Mouse (Mus musculus): ENCODE data around the gene Catip.
"Not testable (repeated sequence)": the region's sequence is repeated elsewhere in the genome, so short reads cannot be mapped to it uniquely, and the experiment has no call there.

The Catip gene

DNA sequence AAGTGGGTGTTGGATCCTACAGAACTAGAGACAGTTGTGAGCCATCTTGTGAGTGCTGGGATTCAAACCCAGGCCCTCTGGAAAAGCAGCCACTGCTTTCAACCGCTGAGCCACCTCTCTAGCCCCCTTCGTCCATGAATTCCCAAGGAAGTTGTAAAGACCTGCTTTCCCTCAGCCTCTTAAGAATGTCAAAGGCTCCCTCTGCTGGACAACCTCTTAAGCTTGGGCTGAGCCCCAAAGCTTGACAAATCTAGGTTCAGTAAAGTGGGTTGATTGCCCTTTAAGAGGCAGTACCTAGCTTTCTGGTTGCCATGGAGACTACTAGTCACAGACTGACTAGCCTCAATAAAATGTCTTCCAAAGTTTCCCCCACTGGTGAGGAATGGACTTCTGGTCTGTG lies at the start of gene Catip:
Catip (plus strand) TSS at position 297 of the 400 bp plus-strand sequence.
- DNase-seq (ENCODE audit: low spot score): peak; percentile 53

DNA sequence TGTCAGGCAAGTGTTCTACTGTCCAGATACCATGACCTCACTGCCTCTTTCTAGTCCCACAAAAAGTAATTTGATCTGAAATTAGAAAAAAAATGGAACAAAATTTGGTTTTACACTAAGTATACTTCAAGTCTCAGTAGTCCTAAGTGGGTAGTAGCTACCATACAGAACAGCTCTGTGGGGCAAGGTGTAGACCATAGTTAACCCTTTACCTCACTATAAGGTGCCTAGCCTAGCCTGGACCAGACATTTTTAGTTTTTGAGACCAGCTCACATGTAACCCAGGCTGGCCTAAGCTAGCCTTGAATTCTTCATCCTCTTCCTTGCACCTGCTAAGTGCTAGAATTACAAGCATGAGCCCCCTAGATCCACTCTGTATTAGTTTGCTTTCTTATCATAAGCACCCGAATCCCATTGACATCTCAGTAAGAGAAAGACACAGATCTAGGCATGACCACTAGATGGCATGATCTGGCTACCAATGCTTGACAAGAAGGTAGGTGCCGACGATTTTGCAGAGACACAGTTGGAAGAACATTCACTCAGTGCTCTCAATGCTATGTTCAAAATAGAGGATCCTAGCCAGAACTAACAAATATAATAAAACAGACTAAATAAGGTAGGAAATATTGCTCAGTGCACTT lies 48.7 kb upstream of the Catip start:
- DNase-seq (ENCODE audit: low spot score): peak; percentile 67

DNA sequence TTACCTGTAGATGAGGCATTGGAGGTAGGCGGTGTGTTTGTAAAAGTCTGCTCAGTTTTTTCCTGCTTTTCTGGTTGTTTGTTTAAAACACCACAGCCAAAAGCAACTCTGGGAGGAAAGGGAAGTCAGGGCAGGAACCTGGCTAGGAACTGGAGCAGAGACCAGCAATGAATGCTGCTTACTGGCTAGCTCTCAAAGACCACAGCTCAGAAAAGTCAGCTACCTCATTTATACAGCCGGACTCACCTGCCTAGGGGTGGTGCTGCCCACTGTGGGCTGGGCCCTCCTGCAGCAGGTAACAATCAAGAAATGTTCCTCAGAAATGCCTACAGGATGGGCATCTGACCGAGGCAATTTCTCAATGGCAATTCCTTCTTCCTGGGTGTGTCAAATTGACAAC lies 47.1 kb upstream of the Catip start:
- no peak for DNase-seq (ENCODE audit: low spot score)

DNA sequence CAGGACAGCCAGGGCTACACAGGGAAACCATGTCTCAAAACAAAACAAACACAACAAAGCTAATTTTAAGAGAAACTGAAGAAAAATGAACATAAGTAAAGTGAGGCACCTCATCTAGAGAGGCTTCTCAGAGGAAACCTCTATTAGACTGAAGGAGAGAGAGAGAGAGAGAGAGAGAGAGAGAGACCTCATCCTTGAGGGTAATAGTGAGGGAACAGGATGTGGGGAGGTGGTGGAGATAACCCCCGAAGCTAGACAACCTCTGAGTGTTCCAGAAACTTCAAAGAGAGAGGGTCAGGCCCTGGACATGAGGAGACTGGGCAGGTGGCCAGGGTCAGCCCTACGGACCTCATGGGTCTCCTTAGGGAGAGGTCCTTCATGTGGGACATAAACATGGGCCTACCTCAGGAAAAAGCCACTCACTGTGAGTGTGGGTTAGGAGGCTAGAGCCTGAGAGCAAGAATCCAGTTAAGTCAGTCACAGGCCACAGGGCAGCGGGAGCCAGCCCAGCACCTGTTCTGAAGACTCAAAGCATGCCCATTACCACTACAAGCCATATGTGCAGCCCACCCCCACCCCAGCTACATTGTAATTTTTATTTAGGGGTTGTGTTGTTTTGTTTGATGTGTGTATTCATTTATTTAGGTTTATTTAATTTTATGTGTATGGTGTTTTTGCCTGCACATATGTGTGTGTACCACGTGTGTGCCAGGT lies 45.6 kb upstream of the Catip start:
- DNase-seq (ENCODE audit: low spot score): no peak

DNA sequence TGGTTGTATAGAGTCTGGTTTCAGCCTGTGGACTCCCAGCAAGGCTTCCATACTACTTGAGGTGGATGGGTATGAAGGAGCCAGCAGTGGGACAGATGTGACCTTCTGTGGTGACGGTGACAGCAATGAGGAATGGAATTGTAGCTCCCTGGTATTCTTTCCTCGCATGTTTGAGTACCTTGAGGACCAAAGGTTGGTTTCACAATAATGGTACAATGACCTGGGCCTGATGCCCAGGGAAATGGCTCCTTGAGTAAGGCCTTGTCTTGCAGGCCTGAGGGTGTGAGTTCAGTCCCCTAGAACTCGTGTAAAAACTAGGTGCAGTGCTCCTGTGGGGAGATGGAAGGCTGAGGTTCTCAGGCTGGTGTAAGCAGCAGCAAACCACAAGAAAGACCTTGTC lies 43.2 kb upstream of the Catip start:
- no peak for DNase-seq (ENCODE audit: low spot score)

DNA sequence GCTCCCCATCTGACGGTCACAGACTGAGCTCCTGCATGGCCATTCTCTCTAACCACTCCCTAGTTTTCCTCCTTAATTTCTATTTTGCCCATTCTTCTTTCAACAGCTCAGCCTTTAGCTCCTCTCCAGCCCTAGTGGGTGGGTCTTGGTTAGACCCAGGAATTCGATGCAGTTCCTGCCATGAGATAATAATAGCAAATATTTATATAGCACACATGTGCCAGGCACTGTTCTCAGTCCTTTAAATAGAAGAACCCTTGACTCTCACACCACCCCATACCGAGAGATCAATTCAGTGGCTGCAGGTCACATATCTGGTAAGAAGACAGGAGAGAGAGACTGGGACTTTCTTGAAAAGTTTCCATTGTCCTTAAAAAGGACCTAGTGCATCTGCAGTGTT lies 40.5 kb upstream of the Catip start:
- no peak for DNase-seq (ENCODE audit: low spot score)

DNA sequence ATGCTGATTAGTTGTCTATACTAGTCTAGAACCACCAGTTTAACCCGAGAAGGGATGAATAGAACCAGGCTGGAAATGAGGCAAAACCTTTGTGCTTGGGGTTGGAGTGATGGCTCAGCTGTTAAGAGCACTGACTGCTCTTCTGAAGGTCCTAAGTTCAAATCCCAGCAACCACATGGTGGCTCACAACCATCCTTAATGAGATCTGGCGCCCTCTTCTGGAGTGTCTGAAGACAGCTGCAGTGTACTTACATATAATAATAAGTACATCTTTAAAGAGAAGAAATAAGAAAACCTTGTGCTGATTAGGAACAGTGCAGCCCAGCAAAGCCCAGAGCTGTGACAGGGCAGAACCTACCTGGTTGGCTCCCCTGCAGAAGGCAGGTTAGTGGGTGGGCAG lies 35.0 kb upstream of the Catip start:
- DNase-seq (ENCODE audit: low spot score): not testable (repeated sequence)

DNA sequence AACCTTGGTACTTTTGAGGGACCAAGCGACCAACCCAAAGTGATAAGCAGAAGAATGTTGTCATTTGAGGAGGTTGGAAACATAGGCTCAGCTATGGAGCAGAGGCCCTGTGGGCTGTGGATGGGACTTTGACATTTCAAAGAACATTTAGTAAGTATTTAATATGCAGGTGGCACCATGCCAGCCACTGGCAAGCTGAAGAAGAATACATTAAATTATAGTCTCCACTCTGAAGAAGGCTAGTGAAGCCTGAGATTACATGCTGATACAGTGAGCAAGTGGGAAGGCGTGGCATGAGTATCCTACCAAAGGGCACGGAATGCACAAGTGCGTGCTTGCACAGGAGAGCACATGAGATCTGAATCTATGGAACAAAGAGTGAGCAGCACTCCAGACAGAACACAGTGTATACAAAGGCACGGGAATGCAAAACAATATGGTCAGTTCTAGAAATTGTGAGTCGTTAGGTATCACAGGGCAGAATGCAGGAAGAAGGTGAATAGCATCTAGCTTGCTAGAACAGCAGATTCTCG lies 31.9 kb upstream of the Catip start:
- DNase-seq (ENCODE audit: low spot score): no peak

DNA sequence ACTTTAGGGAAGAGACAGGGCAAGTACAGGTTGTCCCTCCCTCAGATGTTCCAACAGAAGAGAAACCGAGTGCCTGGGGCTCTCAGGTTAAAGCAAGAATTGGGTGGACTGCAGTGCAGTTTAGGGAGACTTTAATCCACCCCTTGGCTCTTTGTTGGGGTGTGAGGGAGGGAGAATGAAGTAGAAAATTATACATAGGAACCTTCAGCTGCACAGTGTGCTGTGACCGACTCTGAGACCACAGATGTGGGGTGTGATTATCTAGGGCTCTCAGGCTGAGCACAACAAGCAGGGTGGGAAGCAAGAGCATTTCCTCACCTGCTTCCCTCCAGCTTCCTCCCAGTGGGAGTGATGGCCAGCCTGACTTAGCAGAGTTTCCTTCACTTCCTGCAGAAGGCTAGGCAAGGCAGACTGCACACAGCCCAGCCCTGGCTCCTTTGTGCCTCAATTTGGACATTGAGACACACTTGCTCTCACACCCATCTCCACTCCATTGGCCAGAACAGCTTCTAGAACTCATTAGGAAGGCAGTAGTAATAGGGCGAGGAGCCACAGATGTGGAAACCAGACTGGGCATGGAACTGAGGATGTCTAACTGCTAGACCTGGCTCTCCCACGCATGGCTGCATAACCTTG lies 30.7 kb upstream of the Catip start:
- no peak for DNase-seq (ENCODE audit: low spot score)

DNA sequence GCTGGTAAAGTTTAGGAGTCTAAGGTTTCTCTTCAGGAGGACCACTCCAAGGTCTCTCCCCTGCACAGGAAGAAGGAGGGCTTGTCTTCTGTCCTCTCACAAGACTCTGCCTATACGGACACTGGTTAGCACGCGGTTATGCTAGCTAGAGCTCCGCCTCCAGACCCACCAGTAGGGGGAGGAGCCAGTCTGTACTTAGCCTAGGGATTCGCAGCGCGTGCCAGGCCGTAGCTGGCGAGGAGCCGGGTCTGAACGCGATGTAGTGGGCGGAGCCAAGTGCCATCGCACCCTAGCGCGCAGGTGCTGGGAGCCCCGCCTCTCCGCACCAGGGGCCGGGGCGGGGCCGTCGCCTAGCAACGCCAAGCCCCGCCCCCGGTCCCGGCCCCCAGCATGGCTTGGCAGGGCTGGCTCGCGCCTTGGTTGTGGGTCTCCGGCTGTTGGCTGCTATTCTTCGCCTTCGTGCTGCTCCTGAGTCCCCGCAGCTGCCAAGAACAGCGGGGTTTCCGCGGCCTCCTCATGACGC lies 29.6 kb upstream of the Catip start:
- peak; percentile 92 for DNase-seq (ENCODE audit: low spot score)

DNA sequence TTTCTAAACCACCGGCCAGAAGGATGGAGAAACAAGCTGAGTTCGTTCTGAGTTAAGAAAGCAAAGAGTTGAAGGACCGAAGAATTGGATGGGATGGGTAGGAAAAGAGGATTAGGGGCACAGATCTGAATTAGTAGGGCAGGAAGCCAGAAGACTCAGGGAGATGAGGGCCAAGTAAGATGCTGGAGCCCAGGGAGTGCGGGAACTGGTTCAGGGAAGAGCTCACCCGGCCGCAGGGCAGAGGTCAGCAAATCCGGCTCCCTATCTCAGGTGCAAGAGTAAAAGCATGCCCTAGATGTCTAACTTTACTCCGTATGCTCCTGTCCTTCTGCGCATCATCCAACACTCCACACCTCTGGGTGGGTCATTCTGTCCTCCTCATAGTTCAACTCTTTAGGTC lies 29.0 kb upstream of the Catip start:
- DNase-seq (ENCODE audit: low spot score): no peak

DNA sequence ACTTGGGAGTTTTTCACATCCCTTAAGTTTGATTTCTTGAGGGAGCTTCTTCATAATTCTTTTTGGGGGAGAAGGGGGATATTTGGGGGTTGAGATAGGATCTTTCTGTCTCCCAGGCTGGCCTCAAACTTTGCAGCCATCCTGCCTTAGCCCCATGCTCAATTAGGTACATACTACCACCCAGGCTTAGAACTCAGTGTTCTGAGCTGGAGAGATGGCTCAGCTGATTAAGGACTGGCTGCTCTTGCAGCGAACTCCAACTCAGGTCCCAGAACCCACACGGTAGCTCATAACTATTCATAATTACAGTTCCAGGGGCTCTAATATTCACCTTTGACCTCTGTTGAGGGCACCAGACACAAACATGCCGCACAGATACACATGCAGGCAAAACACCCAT lies 27.3 kb upstream of the Catip start:
- no peak for DNase-seq (ENCODE audit: low spot score)

DNA sequence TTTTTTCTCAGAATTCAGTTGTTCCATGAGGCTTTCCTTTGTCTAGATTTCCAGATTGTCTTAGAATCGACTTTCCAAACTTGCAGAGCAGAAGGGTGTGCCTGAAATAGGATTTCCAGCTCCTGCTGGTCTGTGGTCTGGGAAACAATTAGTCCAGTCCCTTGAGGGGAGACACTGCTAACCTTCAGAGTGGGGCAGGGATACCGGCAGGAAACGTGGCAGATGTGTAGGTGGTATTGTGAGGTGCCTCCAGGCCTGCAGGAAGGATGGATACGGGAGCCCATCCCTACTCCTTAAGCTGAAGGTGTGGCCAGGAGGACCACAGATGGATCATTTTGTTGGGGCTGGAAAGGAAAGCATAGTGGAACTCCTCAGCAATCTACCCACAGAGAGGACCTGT lies 26.9 kb upstream of the Catip start:
- no peak for DNase-seq (ENCODE audit: low spot score)

DNA sequence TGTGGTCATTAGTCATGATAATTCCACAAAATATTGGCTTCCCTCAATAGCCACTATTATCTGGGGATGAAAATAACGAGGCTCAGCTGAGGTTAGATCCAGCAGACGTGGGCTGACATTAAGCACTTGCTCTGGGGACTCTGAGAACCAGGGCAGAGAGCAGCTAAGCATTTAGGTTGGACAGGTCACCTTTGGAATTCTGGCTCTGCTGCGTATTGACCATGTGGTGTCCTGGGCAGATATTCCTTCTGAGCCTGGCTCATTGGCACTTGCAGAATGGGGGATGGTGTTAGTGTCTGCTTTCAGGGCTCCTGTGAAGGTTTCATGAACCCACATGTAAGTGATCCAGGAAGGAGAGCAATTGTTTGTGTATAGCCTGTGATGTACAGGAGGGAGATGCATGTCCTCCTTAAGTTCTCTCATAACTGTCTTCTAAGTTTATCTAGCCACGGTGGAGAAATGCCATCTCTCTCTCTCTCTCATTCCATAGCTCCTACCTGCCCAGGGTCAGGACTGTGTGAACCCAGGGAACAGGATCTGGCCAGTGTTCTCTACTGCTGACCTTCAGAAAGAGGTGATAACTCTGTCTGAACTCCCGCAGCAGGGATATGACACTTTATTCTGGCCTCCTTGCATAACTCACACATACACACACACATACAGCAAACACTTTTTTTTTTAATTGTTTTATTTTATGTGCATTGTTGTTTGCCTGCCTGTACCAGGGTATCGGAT lies 26.3 kb upstream of the Catip start:
- no peak for DNase-seq (ENCODE audit: low spot score)

DNA sequence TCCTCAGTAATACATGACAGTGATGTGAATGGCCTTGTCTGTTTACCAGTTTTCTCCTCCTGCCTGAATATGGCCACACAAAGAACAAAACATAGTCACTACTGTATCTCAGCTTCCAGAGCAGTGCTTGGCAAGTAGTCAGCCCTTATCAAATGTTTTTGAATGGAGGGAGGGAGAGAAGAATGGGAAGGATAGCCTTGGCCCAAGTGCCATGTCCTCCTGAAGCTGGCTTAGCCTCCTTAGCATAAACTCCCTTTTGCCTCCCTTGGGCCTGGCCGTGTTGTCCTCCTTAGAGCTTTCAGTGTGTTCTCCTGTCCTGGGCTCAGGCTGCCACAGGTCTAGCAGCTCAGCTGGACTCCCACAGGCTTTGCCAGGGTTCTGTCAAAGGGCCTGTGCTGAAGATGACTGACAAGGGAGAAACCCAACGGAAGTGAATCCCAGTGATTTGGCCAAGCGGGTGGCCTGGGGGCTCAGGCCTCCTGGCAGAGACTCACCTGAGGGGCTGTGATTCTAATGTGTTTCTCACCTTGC lies 24.6 kb upstream of the Catip start:
- DNase-seq (ENCODE audit: low spot score): no peak

DNA sequence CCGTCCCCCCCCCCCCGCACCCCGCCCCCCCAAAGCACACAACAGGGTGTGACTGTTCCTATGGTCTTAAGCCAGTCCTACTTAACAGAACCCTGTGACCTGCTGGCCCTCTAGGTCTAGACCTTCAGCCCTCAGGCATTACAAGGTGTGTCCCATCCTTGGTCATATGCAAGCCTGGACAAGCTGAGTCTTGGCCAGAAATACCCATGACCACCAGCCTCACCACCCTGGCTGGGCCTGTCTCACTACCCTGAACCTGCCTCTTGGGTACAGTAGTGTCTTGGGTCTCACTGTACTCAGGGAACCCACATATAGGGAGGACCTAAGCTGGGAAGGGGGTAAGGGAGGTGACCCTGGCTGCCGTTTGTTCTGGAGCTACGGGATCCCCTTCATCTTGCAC lies 23.9 kb upstream of the Catip start:
- DNase-seq (ENCODE audit: low spot score): no peak

DNA sequence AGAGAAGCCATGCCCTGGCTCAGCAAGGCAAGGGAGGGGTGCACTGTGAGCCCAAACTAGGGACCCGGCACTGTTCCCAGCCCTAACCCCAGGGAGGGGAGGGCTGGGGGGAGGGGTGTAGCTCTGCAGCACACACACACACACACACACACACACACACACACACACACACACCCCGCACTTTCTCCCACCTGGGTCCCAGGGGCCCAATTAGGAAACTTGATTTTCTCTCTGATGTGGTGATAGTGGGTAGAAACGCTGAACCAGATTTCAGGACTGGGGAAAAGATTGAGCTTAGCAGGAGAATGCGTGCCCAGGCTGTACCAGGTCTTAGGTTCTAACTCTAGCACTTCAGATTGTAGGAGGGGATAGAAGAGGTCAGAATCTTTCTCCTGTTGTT lies 23.3 kb upstream of the Catip start:
- DNase-seq (ENCODE audit: low spot score): no peak

DNA sequence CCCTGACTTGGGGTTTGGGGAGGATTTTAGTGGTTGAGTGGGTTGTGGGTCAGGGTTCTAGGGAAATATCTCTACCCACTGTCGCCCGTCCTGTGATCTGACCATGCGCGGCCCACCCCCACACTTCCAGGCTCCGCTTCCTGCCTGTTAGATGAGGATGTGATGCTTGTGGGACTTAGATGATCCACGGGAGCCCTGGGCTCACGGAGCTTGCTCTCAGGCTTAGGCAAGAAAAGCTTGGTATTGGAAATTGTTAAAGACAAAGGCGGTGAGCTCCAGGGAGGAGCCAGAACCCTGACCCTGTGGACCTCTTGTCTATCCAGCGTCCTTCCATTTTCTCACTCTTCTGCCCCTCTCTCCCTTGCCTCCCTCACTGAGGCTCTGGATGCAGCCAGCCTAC lies 22.0 kb upstream of the Catip start:
- DNase-seq (ENCODE audit: low spot score): no peak

DNA sequence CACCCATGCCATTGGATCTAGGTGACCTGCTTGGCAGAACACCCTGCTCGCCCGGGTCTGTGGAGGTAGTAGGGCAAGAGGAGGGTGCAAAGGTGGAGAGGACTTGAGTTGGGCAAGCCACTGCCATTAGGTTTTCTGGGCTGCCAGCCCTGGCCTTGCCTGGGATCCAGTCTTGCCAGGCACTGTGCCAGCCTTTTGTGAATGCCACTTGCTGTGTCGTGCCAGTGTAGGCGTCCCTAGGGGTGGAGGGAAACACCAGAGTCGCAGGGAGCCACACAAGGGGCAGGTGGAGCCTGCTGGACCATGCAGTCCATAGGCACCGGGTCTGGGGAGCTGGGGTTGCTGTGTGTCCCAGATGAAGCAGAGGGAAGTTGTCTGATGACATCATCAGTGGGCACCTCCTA lies 21.5 kb upstream of the Catip start:
- DNase-seq (ENCODE audit: low spot score): no peak

DNA sequence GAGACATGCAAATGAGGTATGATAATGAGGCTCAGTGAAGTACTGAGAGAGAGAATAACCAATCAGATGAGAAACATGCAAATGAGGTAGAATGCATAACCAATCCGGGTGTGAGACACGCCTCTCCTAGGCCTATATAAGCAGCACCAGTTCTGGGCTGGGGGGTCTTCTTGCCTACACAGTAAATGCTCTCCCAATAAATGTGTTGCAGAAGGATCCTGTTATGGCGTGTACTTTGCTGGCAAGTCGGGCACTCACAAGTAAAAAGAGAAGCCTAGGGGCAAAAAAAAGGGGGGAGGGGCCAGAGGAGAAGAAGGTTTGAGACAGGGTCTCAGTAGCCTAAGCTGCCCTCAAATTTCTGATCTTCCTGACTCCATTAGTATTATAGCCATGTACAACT lies 20.9 kb upstream of the Catip start:
- DNase-seq (ENCODE audit: low spot score): not testable (repeated sequence)

DNA sequence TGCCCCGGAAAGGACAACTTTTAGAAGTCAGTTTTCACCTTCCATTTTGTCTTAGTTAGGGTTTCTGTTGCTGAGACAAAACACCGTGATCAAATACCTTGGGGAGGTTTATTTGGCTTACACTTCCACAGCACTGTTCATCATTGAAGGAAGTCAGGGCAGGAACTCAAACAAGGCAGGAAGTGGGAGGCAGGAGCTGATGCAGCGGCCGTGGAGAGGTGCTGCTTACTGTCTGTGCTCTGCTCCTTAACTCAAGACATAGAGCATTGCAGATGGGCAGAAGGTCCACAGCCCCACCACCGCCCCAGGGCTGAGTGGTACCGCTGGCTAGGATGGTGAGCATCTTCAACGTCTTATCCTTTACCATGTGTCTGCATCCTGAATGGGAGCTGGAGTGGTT lies 20.0 kb upstream of the Catip start:
- DNase-seq (ENCODE audit: low spot score): no peak

DNA sequence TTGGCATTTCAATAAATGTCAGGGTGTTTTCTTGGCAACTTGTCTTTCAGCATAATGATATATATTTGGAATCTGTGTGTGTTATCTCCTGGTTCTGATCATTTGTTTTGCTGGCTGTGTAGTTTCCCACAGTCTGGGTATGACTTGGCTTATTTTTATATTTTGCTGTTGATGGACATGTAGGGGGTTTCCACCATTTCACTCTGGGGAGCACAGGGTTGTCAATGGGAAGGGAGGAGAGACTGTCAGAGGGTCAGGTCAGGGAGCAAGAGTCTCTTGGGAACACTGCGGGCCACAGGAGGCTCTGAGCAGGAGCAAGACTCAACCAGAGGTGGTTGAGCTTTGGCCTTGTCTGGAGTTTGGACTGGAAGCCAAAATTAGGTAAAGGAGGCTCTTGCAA lies 19.6 kb upstream of the Catip start:
- DNase-seq (ENCODE audit: low spot score): no peak
